Mouse (Mus musculus): ENCODE data around the gene Nkx2-5. TPM values are rescaled to one million over a fixed set of nuclear protein-coding genes. Genes with fewer than 3 reads are reported as not detected.

Gene Nkx2-5
- polyA plus RNA-seq, 1 experiment from 2014 or later, result not detected

- 80% methylated on average over 7 of the region's 7 CpGs for WGBS
Measured at GRCm38 (mm10) chr17:26795386-26795785, 49.4 kb downstream of the Nkx2-5 start.

GRCm38 (mm10) chr17:26794744-26795143 lies 50.1 kb downstream of the Nkx2-5 start:
- Histone ChIP-seq H3K27ac (no peak overlapping the region), H3K4me3 (replicated peaks; ENCODE audit: low read length) (no peak overlapping the region), H3K4me1 (replicated peaks; ENCODE audit: control insufficient read depth, insufficient read depth, low read length) (no peaks in the 10 kb centered on the region), H3K9ac (no peak overlapping the region), H3K4me2 (replicated peaks) (no peak overlapping the region), H3K9me3 (ENCODE audit: control insufficient read depth, low read length) (no peaks in the 10 kb centered on the region), H3K27me3 (ENCODE audit: control insufficient read depth, insufficient read depth, low read length) (no peaks in the 10 kb centered on the region), H3K36me3 (replicated peaks; ENCODE audit: control insufficient read depth, insufficient read depth) (peaks cover 48% of the 10 kb centered on the region)
- no peak for ATAC-seq (ENCODE audit: low FRiP score)
- DNase-seq (ENCODE audit: low spot score), result peak; percentile 61
- WGBS, result 26% methylated on average over 3 of the region's 3 CpGs

More at GRCm38 (mm10) chr17:26795386-26795785, 49.4 kb downstream of the Nkx2-5 start:
- ATAC-seq (ENCODE audit: low FRiP score) (no peak), DNase-seq (ENCODE audit: low spot score) (no peak)
- Histone ChIP-seq H3K36me3 (replicated peaks; ENCODE audit: control insufficient read depth, insufficient read depth) (peaks cover 42% of the 10 kb centered on the region), H3K9me3 (ENCODE audit: control insufficient read depth, low read length) (no peaks in the 10 kb centered on the region), H3K9ac (no peak overlapping the region), H3K4me1 (replicated peaks; ENCODE audit: control insufficient read depth, insufficient read depth, low read length) (no peaks in the 10 kb centered on the region), H3K27me3 (ENCODE audit: control insufficient read depth, insufficient read depth, low read length) (no peaks in the 10 kb centered on the region), H3K27ac (no peak overlapping the region), H3K4me3 (replicated peaks; ENCODE audit: low read length) (no peak overlapping the region), H3K4me2 (replicated peaks) (no peak overlapping the region)

DNA sequence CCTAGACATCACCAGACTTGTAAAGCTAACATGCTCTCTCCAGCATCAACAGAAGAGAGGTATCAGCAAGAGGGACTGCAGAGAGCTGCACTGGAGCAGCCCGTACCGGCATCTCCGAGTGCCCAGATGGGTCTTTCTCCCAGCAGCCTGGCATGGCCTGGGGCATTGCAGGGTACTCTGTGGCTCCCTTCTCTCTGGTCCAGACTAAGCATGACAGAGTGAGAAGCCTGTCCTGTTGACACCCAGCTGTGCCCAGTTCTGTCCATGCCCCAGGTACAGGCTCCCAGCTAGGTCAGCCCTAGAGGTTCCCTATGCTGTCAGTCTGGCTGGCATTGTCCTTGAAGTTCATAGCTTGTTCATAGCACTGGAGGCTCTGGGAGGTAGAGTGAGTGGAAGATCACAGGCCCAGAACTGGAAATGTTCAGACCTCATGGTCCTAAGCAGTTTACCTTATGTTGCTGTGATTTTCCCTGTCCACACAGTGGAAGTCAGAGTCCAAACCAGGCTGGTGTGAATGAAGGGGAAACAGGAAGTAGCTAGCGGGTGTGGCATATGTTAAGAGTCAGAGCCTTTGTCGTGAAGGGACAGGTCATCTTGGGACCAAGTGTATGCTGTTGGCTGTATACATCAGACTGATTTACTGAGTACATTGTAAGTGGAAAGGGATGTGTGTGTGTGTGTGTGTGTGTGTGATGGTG lies 51.6 kb downstream of the Nkx2-5 start:
- Histone ChIP-seq H3K36me3 (replicated peaks; ENCODE audit: control insufficient read depth, insufficient read depth) (peaks cover 62% of the 10 kb centered on the region), H3K4me3 (replicated peaks; ENCODE audit: low read length) (no peak overlapping the region), H3K4me1 (replicated peaks; ENCODE audit: control insufficient read depth, insufficient read depth, low read length) (no peaks in the 10 kb centered on the region), H3K4me2 (replicated peaks) (no peak overlapping the region), H3K27ac (no peak overlapping the region), H3K27me3 (ENCODE audit: control insufficient read depth, insufficient read depth, low read length) (no peaks in the 10 kb centered on the region), H3K9me3 (ENCODE audit: control insufficient read depth, low read length) (no peaks in the 10 kb centered on the region), H3K9ac (no peak overlapping the region)
- ATAC-seq (ENCODE audit: low FRiP score) (no peak), DNase-seq (ENCODE audit: low spot score) (no peak)
- 89% methylated on average over 5 of the region's 5 CpGs for WGBS

DNA sequence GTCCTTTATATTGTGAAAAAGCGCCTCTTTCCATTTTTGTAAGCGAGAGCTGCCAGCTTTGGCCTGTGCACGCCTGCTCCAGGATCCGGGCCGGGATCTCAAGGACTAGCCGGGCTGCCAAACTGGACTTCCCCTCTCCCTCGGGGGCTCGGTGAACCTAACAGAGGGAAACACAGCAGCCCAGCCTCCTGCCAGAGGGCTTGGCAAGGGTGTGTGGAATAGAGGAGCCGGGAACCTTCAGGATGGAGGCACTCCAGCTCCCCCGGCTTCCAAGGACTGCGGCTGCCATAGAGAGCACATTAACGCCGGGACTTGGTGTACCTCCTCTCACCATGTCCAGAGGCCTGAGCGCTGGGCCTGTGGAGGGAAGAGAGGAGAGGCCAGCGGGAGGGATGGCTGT lies 52.7 kb downstream of the Nkx2-5 start:
- peaks cover 69% of the 10 kb centered on the region for H3K36me3 ChIP-seq (replicated peaks; ENCODE audit: control insufficient read depth, insufficient read depth)

GRCm38 (mm10) chr17:26791580-26791979 lies 53.2 kb downstream of the Nkx2-5 start:
- Histone ChIP-seq H3K9me3 (ENCODE audit: control insufficient read depth, low read length) (no peaks in the 10 kb centered on the region), H3K27me3 (ENCODE audit: control insufficient read depth, insufficient read depth, low read length) (no peaks in the 10 kb centered on the region), H3K36me3 (replicated peaks; ENCODE audit: control insufficient read depth, insufficient read depth) (peaks cover 74% of the 10 kb centered on the region), H3K4me3 (replicated peaks; ENCODE audit: low read length) (no peak overlapping the region), H3K27ac (no peak overlapping the region), H3K4me1 (replicated peaks; ENCODE audit: control insufficient read depth, insufficient read depth, low read length) (no peaks in the 10 kb centered on the region), H3K9ac (no peak overlapping the region), H3K4me2 (replicated peaks) (no peak overlapping the region)
- ATAC-seq (ENCODE audit: low FRiP score) (no peak), DNase-seq (ENCODE audit: low spot score) (no peak)
- WGBS, result 87% methylated on average over 7 of the region's 7 CpGs

More for the DNA sequence above, 52.7 kb downstream of the Nkx2-5 start:
- no peaks in the 10 kb centered on the region for H3K9me3 ChIP-seq (ENCODE audit: control insufficient read depth, low read length)
- H3K4me3 ChIP-seq (replicated peaks; ENCODE audit: low read length), result no peak overlapping the region
- no peak overlapping the region for H3K4me2 ChIP-seq (replicated peaks)
- no peaks in the 10 kb centered on the region for H3K27me3 ChIP-seq (ENCODE audit: control insufficient read depth, insufficient read depth, low read length)
- ATAC-seq (ENCODE audit: low FRiP score), result no peak
- no peak for DNase-seq (ENCODE audit: low spot score)
- H3K4me1 ChIP-seq (replicated peaks; ENCODE audit: control insufficient read depth, insufficient read depth, low read length), result no peaks in the 10 kb centered on the region
- no peak overlapping the region for H3K27ac ChIP-seq
- 93% methylated on average over 15 of the region's 15 CpGs for WGBS
- no peak overlapping the region for H3K9ac ChIP-seq

GRCm38 (mm10) chr17:26790269-26791214 lies 54.3 kb downstream of the Nkx2-5 start:
- H3K9me3 ChIP-seq (ENCODE audit: control insufficient read depth, low read length), result no peaks in the 10 kb centered on the region
- H3K9ac ChIP-seq, result no peak overlapping the region
- DNase-seq (ENCODE audit: low spot score) (no peak), ATAC-seq (ENCODE audit: low FRiP score) (no peak)
- no peak overlapping the region for H3K4me2 ChIP-seq (replicated peaks)
- no peaks in the 10 kb centered on the region for H3K4me1 ChIP-seq (replicated peaks; ENCODE audit: control insufficient read depth, insufficient read depth, low read length)
- no peak overlapping the region for H3K27ac ChIP-seq
- 93% methylated on average over 11 of the region's 11 CpGs for WGBS
- H3K27me3 ChIP-seq (ENCODE audit: control insufficient read depth, insufficient read depth, low read length), result no peaks in the 10 kb centered on the region
- H3K36me3 ChIP-seq (replicated peaks; ENCODE audit: control insufficient read depth, insufficient read depth), result peaks cover 82% of the 10 kb centered on the region
- no peak overlapping the region for H3K4me3 ChIP-seq (replicated peaks; ENCODE audit: low read length)

DNA sequence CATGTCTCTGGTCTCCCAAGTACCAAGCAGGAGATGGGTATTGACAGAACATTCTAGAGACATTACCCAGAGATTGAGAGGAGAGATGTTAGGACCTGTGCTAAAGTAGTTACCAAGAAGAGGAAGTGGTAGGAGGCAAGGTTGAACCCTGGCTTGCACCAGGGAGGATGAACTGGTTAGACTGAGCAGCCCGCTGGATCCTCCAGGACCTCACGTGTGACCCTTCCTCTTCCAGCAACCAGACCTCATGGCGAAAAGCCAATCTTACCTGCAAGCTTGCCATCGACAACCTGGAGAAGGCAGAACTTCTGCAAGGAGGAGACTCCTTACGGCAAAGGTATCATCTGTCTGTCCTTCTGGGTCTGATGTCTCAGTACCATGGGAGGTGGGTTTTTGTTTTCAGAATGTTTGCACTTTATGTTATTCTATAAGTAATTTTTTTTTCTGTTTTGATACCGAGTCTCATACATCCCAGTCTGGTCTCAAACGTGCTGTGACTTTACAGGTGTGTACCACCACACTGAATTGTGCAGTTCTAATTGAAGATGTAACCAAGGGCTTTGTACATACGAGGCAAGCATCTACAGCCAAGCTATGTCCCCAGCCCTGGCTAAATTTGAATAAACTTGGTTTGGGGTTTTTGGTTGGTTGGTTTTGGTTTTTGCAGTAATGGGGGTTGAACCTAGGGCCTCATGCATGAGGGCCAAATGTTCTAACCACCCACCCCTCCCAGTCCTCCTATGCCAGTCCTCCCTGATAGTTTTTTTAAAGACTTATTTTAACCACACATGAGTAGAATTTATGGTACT lies 55.1 kb downstream of the Nkx2-5 start:
- no peaks in the 10 kb centered on the region for H3K27me3 ChIP-seq (ENCODE audit: control insufficient read depth, insufficient read depth, low read length)

GRCm38 (mm10) chr17:26788986-26789385 lies 55.8 kb downstream of the Nkx2-5 start:
- Histone ChIP-seq H3K36me3 (replicated peaks; ENCODE audit: control insufficient read depth, insufficient read depth) (peaks cover 92% of the 10 kb centered on the region), H3K27me3 (ENCODE audit: control insufficient read depth, insufficient read depth, low read length) (no peaks in the 10 kb centered on the region), H3K4me2 (replicated peaks) (no peak overlapping the region), H3K27ac (no peak overlapping the region), H3K9ac (no peak overlapping the region), H3K4me1 (replicated peaks; ENCODE audit: control insufficient read depth, insufficient read depth, low read length) (no peaks in the 10 kb centered on the region), H3K9me3 (ENCODE audit: control insufficient read depth, low read length) (no peaks in the 10 kb centered on the region), H3K4me3 (replicated peaks; ENCODE audit: low read length) (no peak overlapping the region)
- DNase-seq (ENCODE audit: low spot score), result no peak
- 95% methylated on average over 8 of the region's 8 CpGs for WGBS
- no peak for ATAC-seq (ENCODE audit: low FRiP score)

More for the DNA sequence above, 55.1 kb downstream of the Nkx2-5 start:
- 93% methylated on average over 8 of the region's 8 CpGs for WGBS
- Histone ChIP-seq H3K9ac (no peak overlapping the region), H3K36me3 (replicated peaks; ENCODE audit: control insufficient read depth, insufficient read depth) (peaks cover 91% of the 10 kb centered on the region), H3K9me3 (ENCODE audit: control insufficient read depth, low read length) (no peaks in the 10 kb centered on the region), H3K4me1 (replicated peaks; ENCODE audit: control insufficient read depth, insufficient read depth, low read length) (no peaks in the 10 kb centered on the region), H3K4me2 (replicated peaks) (no peak overlapping the region), H3K27ac (no peak overlapping the region), H3K4me3 (replicated peaks; ENCODE audit: low read length) (no peak overlapping the region)
- DNase-seq (ENCODE audit: low spot score) (no peak), ATAC-seq (ENCODE audit: low FRiP score) (no peak)

Measured in hindbrain, embryonic 14.5 days (tissue).